Mouse (Mus musculus) left cerebral cortex, adult 18-20 months (tissue): ENCODE measurements at regions not wholly inside any gene's neighbourhood (a gene's known extent, or its start where the extent isn't known, plus 50 kb on each side); places are given as distances from the start of the nearest gene placed in this dataset.

ENCODE experiments used
- DNase-seq, 2 experiments: peaks; one replicate each; pipeline ENCODE4 v3.0.0; 2021 to 2022; ENCODE audit warnings: low spot score in 2 of 2, mixed read lengths in 1 of 2

DNA sequence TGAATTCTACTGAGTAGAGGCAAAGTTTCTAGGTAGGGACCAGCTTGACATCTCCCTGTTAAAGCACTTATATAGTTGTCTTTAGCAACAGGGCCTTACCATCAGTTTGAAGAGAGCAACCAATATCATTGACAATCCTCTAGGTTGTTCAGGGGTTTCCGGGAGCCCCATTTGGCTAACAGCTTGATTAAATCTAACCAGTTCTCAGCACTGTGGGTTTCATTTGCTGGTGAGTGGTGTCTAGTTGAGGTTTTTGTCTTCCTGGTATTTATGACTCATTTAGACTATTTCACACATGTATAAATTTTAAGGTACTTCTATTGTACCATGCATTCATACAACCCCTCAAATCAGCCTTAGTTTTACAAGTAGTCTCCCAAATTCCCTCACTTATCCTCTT lies 823.4 kb upstream of the Sel1l start:
- no peak for DNase-seq

DNA sequence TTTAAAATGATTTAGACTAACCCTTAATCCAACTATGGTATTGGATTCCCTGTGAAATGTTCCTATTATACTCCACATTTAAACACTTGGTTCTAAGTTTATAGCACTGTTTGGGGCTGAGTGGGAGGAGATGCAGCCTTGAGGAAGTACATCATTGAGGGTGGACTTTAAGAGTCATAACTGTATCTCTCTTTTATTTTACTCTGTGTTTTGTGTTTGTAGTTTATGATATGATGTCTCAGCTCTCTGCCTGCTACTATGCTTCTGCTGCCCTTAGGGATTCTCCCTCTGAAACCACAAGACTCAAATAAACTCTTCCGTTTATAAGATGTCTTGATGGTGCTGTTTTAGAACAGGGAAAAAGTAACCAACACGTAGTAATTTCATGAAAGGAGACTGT lies 797.7 kb upstream of the Sel1l start:
- DNase-seq: no peak

DNA sequence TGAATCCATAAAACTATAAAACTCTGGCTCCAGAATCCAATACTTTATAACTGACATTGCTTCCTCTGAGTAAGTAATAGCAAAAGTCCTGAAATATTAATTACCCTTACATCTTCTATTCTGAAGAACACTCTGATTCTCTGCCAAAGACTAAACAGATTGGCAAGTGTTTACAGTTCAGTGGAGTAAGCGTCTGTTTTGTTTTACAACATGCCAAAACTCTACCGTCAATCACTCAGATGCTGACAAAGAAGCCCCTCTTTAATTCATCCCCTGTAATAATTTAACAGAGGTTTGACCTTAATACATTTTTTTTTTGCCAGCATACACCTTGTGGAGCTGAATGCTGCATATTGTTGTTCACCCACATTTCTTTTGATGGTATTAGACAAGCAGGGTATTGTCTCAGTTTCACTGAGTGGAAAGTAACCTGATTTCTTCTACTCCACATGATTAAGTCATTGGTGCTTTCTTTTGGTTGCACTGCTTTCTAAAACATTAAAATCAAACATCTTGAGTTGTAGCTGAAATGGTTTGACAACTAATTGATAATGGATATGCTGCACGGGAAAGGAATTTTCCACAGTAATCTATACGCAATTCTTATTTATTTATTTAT lies 796.2 kb upstream of the Sel1l start:
- no peak for DNase-seq

DNA sequence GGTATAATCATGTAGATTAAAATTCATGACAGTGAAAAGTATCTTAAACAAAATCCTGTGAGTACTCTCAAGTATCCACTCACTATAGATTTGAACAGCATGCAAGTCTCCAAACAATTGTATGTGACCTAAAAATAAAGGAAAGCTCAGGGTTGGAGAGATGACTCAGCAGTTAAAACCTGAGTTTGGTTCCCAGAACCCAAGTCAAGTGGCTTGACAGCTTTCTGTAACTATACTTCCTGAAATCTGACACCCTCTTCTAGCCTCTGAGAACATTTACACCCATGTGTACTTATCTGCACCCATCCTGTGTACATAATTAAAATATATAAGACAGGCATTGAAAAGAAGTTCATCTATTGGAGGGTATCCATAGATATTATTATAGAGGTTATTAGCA lies 770.2 kb upstream of the Sel1l start:
- no peak for DNase-seq

DNA sequence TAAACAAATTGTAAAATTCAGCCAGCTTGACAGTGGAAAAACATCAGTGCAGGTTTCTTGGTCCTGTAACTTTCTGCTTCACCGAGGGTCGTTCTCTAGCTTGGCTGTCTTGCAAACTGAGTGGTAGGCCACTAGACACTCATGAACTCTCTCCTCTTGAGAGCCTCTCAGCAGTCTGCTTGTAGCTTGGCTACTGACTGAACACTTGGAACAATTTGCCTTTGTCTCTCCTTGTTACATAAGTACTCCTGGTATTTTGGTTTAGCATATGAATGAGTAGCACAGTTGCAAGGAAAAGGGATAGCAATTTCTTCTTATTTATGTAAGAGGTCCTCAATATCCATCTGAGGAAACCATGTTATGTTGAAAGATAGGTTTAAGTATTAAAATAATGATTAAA lies 769.6 kb upstream of the Sel1l start:
- no peak for DNase-seq

DNA sequence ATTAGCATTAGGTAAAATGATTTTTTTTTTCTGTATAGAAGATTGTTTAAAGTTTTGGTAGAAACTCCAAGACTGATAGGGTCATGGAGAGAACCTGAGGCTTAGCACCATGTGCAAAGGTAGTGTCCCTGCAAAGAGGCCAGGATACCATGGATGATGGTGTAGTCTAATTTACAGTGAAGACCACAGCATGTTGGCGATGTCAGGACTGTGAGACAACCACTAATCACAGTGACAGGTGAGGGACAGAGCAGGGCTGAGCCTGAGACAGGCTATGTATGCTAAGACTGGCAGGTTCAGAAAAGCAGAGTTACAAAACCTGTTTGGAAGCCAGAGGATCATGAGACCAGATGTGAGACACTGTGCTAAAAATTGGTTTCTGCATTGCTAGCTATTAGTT lies 752.7 kb upstream of the Sel1l start:
- no peak for DNase-seq

DNA sequence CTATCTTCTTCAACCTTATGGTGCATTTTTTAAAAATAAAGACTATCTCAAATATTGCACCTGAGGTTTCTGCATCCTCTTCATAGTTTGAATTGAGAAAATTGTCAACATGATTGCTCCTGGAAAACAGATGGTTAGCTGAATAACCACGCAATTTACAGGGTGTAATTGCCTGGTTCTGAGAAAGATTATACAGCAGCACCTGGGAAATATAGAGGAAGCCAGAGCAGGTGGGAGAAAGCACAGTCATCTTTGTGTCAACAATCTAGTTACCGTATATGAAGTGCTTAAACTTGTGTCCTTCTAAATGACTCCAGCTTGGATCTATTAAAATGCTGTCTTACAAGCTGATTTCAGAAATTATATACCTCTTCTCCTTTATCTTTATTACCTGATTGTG lies 740.8 kb upstream of the Sel1l start:
- no peak for DNase-seq

DNA sequence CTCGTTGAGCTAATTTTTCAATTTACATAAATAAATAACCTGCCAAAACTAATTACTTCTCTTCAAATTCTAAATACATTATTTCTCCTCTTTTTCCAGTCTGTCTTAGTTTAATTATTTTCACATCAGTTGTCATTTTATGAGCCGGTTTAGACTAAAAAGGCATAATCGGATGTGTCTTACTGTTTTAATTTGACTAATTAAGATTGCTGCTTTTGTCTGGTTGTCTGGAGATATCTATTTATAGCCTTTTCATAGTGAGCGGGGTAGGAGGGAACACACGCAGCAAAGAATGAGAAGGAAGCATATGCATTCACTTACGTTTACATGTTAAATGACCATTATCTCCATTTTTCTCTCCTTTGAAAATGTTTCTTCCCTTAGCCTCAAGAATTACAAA lies 740.3 kb upstream of the Sel1l start:
- DNase-seq: no peak

DNA sequence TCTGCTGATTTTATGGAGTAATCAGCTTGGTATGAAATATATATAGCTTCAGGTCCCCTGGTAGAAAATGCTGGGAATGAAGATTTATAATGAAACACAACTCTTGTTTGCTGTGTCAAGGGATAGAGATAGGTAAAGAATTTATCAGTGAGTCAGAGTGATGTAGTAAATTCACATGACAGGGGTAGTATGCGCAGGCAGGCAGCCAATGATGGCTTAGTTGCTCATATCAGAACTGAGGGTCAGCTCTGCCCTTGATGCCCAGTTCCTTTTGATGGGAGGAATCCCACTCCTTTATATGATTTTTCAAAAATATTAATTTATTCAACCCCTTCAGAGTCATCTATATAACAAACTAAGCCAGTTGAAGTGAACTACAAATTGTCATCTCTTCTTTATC lies 729.6 kb upstream of the Sel1l start:
- no peak for DNase-seq
